Mouse (Mus musculus) kidney, embryonic 16.5 days (tissue): ENCODE data around the gene Pold1. TPM values are rescaled to one million over a fixed set of nuclear protein-coding genes. Genes with fewer than 3 reads are reported as not detected.

ENCODE experiments used
- ATAC-seq: fragments of 200-750 bp; cut with Nextera tagmentation; 2 replicates; pipeline ENCODE4 v1.8.0; 2017; ENCODE audit warnings: moderate TSS enrichment; ENCODE audit not compliant: low FRiP score, low TSS enrichment
- H3K27ac ChIP-seq: fragments of 300-500 bp; sonication (generic); 2 replicates; pipeline ENCODE4 v1.5.1; 2014; ENCODE audit warnings: low read length
- H3K27me3 ChIP-seq: fragments of 300-500 bp; sonication (generic); 2 replicates; pipeline ENCODE4 v1.6.1; 2014; ENCODE audit warnings: low read length, control low read depth, mixed read lengths; ENCODE audit not compliant: insufficient read depth
- H3K36me3 ChIP-seq: fragments of 300-500 bp; sonication (generic); 2 replicates; pipeline ENCODE4 v1.6.1; 2014; ENCODE audit warnings: low read length, control low read depth, mixed read lengths; ENCODE audit not compliant: insufficient read depth
- H3K4me1 ChIP-seq: fragments of 300-500 bp; sonication (generic); 2 replicates; pipeline ENCODE4 v1.6.1; 2014; ENCODE audit warnings: low read length, control low read depth, mixed read lengths; ENCODE audit not compliant: insufficient read depth
- H3K4me2 ChIP-seq: fragments of 300-500 bp; sonication (generic); replicated peaks from 2 replicates; pipeline ENCODE4 v1.6.1; 2014; ENCODE audit warnings: low read depth, low read length
- H3K4me3 ChIP-seq: fragments of 300-500 bp; sonication (generic); 2 replicates; pipeline ENCODE4 v1.5.1; 2014; ENCODE audit warnings: mild to moderate bottlenecking, low read length
- H3K9ac ChIP-seq: fragments of 300-500 bp; sonication (generic); replicated peaks from 2 replicates; pipeline ENCODE4 v1.6.1; 2014; ENCODE audit warnings: low read length
- H3K9me3 ChIP-seq: fragments of 300-500 bp; sonication (generic); 2 replicates; pipeline ENCODE4 v1.6.1; 2016; ENCODE audit warnings: low read length, control low read depth
- WGBS: fragments of 180-500 bp; shearing (Covaris S2); extraction: QIAGEN DNeasy Blood & Tissue Kit; methylation state at CpG from one replicate; pipeline ENCODE4 v1.1.7; 2014; 5-methylcytosine and 5-hydroxymethylcytosine counted together
- microRNA-seq: library from miRNA; unstranded; fragments of <30 nt; microRNA quantifications from one replicate; pipeline ENCODE4, GENCODE M21; 2016
- polyA plus RNA-seq: library from polyadenylated mRNA; unstranded; fragments of >200 nt; fragmentation: Nextera tagmentation; extraction: Ambion mirVana; gene quantifications from 2 replicates; pipeline ENCODE4 v1.2.1, GENCODE M21; 2015

Gene Pold1
- polyA plus RNA-seq, 1 experiment from 2014 or later, result 105 TPM

- peaks cover 11% of the 10 kb centered on the region; the same call in 1 of the 2 replicates for H3K36me3 ChIP-seq
- WGBS, result 31% methylated on average over 5 of the region's 5 CpGs
- H3K9ac ChIP-seq, result no peak overlapping the region
- H3K4me1 ChIP-seq, result no peaks in the 10 kb centered on the region
- no peak overlapping the region for H3K4me2 ChIP-seq
- no peak overlapping the region for H3K27ac ChIP-seq
- H3K27me3 ChIP-seq, result peaks cover 22% of the 10 kb centered on the region
- peak; percentile 55 for ATAC-seq
- H3K4me3 ChIP-seq, result no peak overlapping the region
- H3K9me3 ChIP-seq, result no peaks in the 10 kb centered on the region
Observed at GRCm38 (mm10) chr7:44484841-44485571, 63.6 kb downstream of the Pold1 start.

- WGBS, result 100% methylated on average over 1 of the region's 1 CpGs
- peaks cover 30% of the 10 kb centered on the region for H3K27me3 ChIP-seq
- no peak overlapping the region for H3K4me2 ChIP-seq
- no peaks in the 10 kb centered on the region for H3K9me3 ChIP-seq
- H3K27ac ChIP-seq, result no peak overlapping the region
- no peak overlapping the region for H3K9ac ChIP-seq
- peaks cover 5% of the 10 kb centered on the region; the same call in 1 of the 2 replicates for H3K36me3 ChIP-seq
- no peak for ATAC-seq
- no peak overlapping the region for H3K4me3 ChIP-seq
- no peaks in the 10 kb centered on the region for H3K4me1 ChIP-seq
Observed at GRCm38 (mm10) chr7:44484109-44484508, 64.5 kb downstream of the Pold1 start.

- ATAC-seq, result no peak
- no peaks in the 10 kb centered on the region for H3K9me3 ChIP-seq
- H3K36me3 ChIP-seq, result no peaks in the 10 kb centered on the region
- no peak overlapping the region for H3K9ac ChIP-seq
- no peak overlapping the region for H3K4me2 ChIP-seq
- H3K4me3 ChIP-seq, result no peak overlapping the region
- WGBS, result 54% methylated on average over 3 of the region's 3 CpGs
- H3K27me3 ChIP-seq, result peaks cover 36% of the 10 kb centered on the region
- H3K4me1 ChIP-seq, result no peaks in the 10 kb centered on the region
- H3K27ac ChIP-seq, result no peak overlapping the region
Observed at GRCm38 (mm10) chr7:44482836-44483435, 65.7 kb downstream of the Pold1 start.

Small RNAs within 50 kb of the gene (microRNA-seq; reads per million reads assigned to microRNA genes)
- gene Mir7053, result not detected

Other genes starting within 250 kb of the Pold1 start
- 3.6 and 5.8 TPM in 2 replicates for gene Clec11a, start 241.9 kb downstream of the Pold1 start, polyA plus RNA-seq
- gene Shank1, start 238.6 kb downstream of the Pold1 start, polyA plus RNA-seq, result 1.5 and 1.7 TPM in 2 replicates
- gene Syt3, start 164.7 kb downstream of the Pold1 start, polyA plus RNA-seq, result 2.7 and 3.4 TPM in 2 replicates
- 0.64 and 1.1 TPM in 2 replicates for gene 1700008O03Rik, start 163.0 kb downstream of the Pold1 start, polyA plus RNA-seq
- 0.25 and 0.32 TPM in 2 replicates for gene Lrrc4b, start 119.8 kb downstream of the Pold1 start, polyA plus RNA-seq
- 6.9 and 7.7 TPM in 2 replicates for gene Aspdh, start 83.5 kb downstream of the Pold1 start, polyA plus RNA-seq
- 88.1 and 89.5 TPM in 2 replicates for gene Josd2, start 80.9 kb downstream of the Pold1 start, polyA plus RNA-seq
- gene Emc10, start 52.3 kb downstream of the Pold1 start, polyA plus RNA-seq, result 117 and 127 TPM in 2 replicates
- gene Fam71e1, start 52.3 kb downstream of the Pold1 start, polyA plus RNA-seq, result 15.4 and 17.8 TPM in 2 replicates
- 0.12 and 0.14 TPM in 2 replicates for gene Mybpc2, start 24.2 kb downstream of the Pold1 start, polyA plus RNA-seq
- gene Spib, start 16.8 kb downstream of the Pold1 start, polyA plus RNA-seq, result 0.10 and 0.11 TPM in 2 replicates
- 93.1 and 94.3 TPM in 2 replicates for gene Nr1h2, start 5.1 kb upstream of the Pold1 start, polyA plus RNA-seq
- 70.0 and 83.8 TPM in 2 replicates for gene Napsa, start 23.5 kb upstream of the Pold1 start, polyA plus RNA-seq
- 0.11 and 0.14 TPM in 2 replicates for gene Kcnc3, start 41.8 kb upstream of the Pold1 start, polyA plus RNA-seq
- gene Myh14, start 122.0 kb upstream of the Pold1 start, polyA plus RNA-seq, result 1.7 and 2.0 TPM in 2 replicates
- not detected in 2 replicates for gene Izumo2, start 159.9 kb upstream of the Pold1 start, polyA plus RNA-seq
- 54.5 and 54.9 TPM in 2 replicates for gene Vrk3, start 199.6 kb upstream of the Pold1 start, polyA plus RNA-seq
- gene Zfp473, start 202.2 kb upstream of the Pold1 start, polyA plus RNA-seq, result 2.1 and 2.6 TPM in 2 replicates